Mouse (Mus musculus): ENCODE measurements around the gene Nr3c2. TPM values are rescaled to one million over a fixed set of nuclear protein-coding genes. Genes with fewer than 3 reads are reported as not detected.

Nr3c2 gene
- total and polyA plus RNA-seq, 2 experiments from 2014 or later: 5.7 to 6.0 TPM

- Histone ChIP-seq H3K4me1 (ENCODE audit: insufficient read depth, low read length) (no peaks in the 10 kb centered on the region), H3K27me3 (ENCODE audit: insufficient read depth, low read length) (no peaks in the 10 kb centered on the region), H3K9me3 (ENCODE audit: low read length) (no peaks in the 10 kb centered on the region), H3K36me3 (ENCODE audit: insufficient read depth, low read length) (no peaks in the 10 kb centered on the region), H3K27ac (ENCODE audit: low read depth, low read length) (no peak overlapping the region), H3K4me3 (ENCODE audit: low read depth, low read length) (no peak overlapping the region), H3K4me2 (ENCODE audit: low read depth, low read length, poor library complexity, severe bottlenecking) (no peak overlapping the region), H3K9ac (replicated peaks; ENCODE audit: low read length, poor library complexity, severe bottlenecking) (no peak overlapping the region)
- 0 out of 2 replicates have a peak, but pooled peaks have one; percentile 14 for TF ChIP-seq CTCF (IDR thresholded peaks at IDR 0.05)
- no peak for DNase-seq (ENCODE audit: low spot score)
- no peak for ATAC-seq (ENCODE audit: low FRiP score)
- WGBS: 66% methylated on average over 4 of the region's 4 CpGs
Observed at GRCm38 (mm10) chr8:77223123-77223522, 323.9 kb downstream of the Nr3c2 start.

GRCm38 (mm10) chr8:77227742-77228141 is 328.5 kb downstream of the Nr3c2 start:
- H3K27ac ChIP-seq (ENCODE audit: low read depth, low read length): no peak overlapping the region
- no peak for ATAC-seq (ENCODE audit: low FRiP score)
- no peak overlapping the region for H3K9ac ChIP-seq (replicated peaks; ENCODE audit: low read length, poor library complexity, severe bottlenecking)
- no peak overlapping the region for H3K4me2 ChIP-seq (ENCODE audit: low read depth, low read length, poor library complexity, severe bottlenecking)
- no peak overlapping the region for H3K4me3 ChIP-seq (ENCODE audit: low read depth, low read length)
- H3K4me1 ChIP-seq (ENCODE audit: insufficient read depth, low read length): no peaks in the 10 kb centered on the region
- TF ChIP-seq CTCF (IDR thresholded peaks at IDR 0.05): no peak
- DNase-seq (ENCODE audit: low spot score): peak; percentile 31
- H3K27me3 ChIP-seq (ENCODE audit: insufficient read depth, low read length): no peaks in the 10 kb centered on the region
- H3K9me3 ChIP-seq (ENCODE audit: low read length): no peaks in the 10 kb centered on the region
- WGBS: 92% methylated on average over 5 of the region's 5 CpGs
- no peaks in the 10 kb centered on the region for H3K36me3 ChIP-seq (ENCODE audit: insufficient read depth, low read length)

- Histone ChIP-seq H3K4me2 (ENCODE audit: low read depth, low read length, poor library complexity, severe bottlenecking) (no peak overlapping the region), H3K4me1 (ENCODE audit: insufficient read depth, low read length) (no peaks in the 10 kb centered on the region), H3K9ac (replicated peaks; ENCODE audit: low read length, poor library complexity, severe bottlenecking) (no peak overlapping the region), H3K4me3 (ENCODE audit: low read depth, low read length) (no peak overlapping the region), H3K36me3 (ENCODE audit: insufficient read depth, low read length) (no peaks in the 10 kb centered on the region), H3K27ac (ENCODE audit: low read depth, low read length) (no peak overlapping the region), H3K27me3 (ENCODE audit: insufficient read depth, low read length) (no peaks in the 10 kb centered on the region), H3K9me3 (ENCODE audit: low read length) (no peaks in the 10 kb centered on the region)
- ATAC-seq (ENCODE audit: low FRiP score): no peak
- WGBS: 77% methylated on average over 7 of the region's 7 CpGs
- no peak for DNase-seq (ENCODE audit: low spot score)
- no peak for TF ChIP-seq CTCF (IDR thresholded peaks at IDR 0.05)
Observed at GRCm38 (mm10) chr8:77228688-77229087, 329.4 kb downstream of the Nr3c2 start.

GRCm38 (mm10) chr8:77231211-77231610 is 332.0 kb downstream of the Nr3c2 start:
- Histone ChIP-seq H3K9ac (replicated peaks; ENCODE audit: low read length, poor library complexity, severe bottlenecking) (no peak overlapping the region), H3K36me3 (ENCODE audit: insufficient read depth, low read length) (no peaks in the 10 kb centered on the region), H3K4me3 (ENCODE audit: low read depth, low read length) (no peak overlapping the region), H3K4me2 (ENCODE audit: low read depth, low read length, poor library complexity, severe bottlenecking) (no peak overlapping the region), H3K4me1 (ENCODE audit: insufficient read depth, low read length) (no peaks in the 10 kb centered on the region), H3K27ac (ENCODE audit: low read depth, low read length) (no peak overlapping the region), H3K9me3 (ENCODE audit: low read length) (no peaks in the 10 kb centered on the region), H3K27me3 (ENCODE audit: insufficient read depth, low read length) (no peaks in the 10 kb centered on the region)
- 97% methylated on average over 1 of the region's 1 CpGs for WGBS
- no peak for TF ChIP-seq CTCF (IDR thresholded peaks at IDR 0.05)
- DNase-seq (ENCODE audit: low spot score) (no peak), ATAC-seq (ENCODE audit: low FRiP score) (no peak)

GRCm38 (mm10) chr8:77231834-77232233 is 332.6 kb downstream of the Nr3c2 start:
- H3K4me1 ChIP-seq (ENCODE audit: insufficient read depth, low read length): no peaks in the 10 kb centered on the region
- 86% methylated on average over 6 of the region's 6 CpGs for WGBS
- no peaks in the 10 kb centered on the region for H3K9me3 ChIP-seq (ENCODE audit: low read length)
- no peak overlapping the region for H3K27ac ChIP-seq (ENCODE audit: low read depth, low read length)
- DNase-seq (ENCODE audit: low spot score) (peak; percentile 10), ATAC-seq (ENCODE audit: low FRiP score) (no peak)
- no peaks in the 10 kb centered on the region for H3K27me3 ChIP-seq (ENCODE audit: insufficient read depth, low read length)
- no peaks in the 10 kb centered on the region for H3K36me3 ChIP-seq (ENCODE audit: insufficient read depth, low read length)
- H3K4me3 ChIP-seq (ENCODE audit: low read depth, low read length): no peak overlapping the region
- TF ChIP-seq CTCF (IDR thresholded peaks at IDR 0.05): no peak
- H3K9ac ChIP-seq (replicated peaks; ENCODE audit: low read length, poor library complexity, severe bottlenecking): no peak overlapping the region
- no peak overlapping the region for H3K4me2 ChIP-seq (ENCODE audit: low read depth, low read length, poor library complexity, severe bottlenecking)

GRCm38 (mm10) chr8:77232411-77232810 is 333.2 kb downstream of the Nr3c2 start:
- Histone ChIP-seq H3K9ac (replicated peaks; ENCODE audit: low read length, poor library complexity, severe bottlenecking) (no peak overlapping the region), H3K4me1 (ENCODE audit: insufficient read depth, low read length) (no peaks in the 10 kb centered on the region), H3K27ac (ENCODE audit: low read depth, low read length) (no peak overlapping the region), H3K4me3 (ENCODE audit: low read depth, low read length) (no peak overlapping the region), H3K36me3 (ENCODE audit: insufficient read depth, low read length) (no peaks in the 10 kb centered on the region), H3K9me3 (ENCODE audit: low read length) (no peaks in the 10 kb centered on the region), H3K27me3 (ENCODE audit: insufficient read depth, low read length) (no peaks in the 10 kb centered on the region), H3K4me2 (ENCODE audit: low read depth, low read length, poor library complexity, severe bottlenecking) (no peak overlapping the region)
- DNase-seq (ENCODE audit: low spot score) (no peak), ATAC-seq (ENCODE audit: low FRiP score) (no peak)
- TF ChIP-seq CTCF (IDR thresholded peaks at IDR 0.05): no peak
- 94% methylated on average over 3 of the region's 3 CpGs for WGBS

All from midbrain, postnatal 0 days (tissue).